Mouse (Mus musculus): ENCODE data around the gene Khk. TPM values are rescaled to one million over a fixed set of nuclear protein-coding genes. Genes with fewer than 3 reads are reported as not detected.
A peak's percentile ranks its signal among the peaks of the same experiment; 100 is the strongest.

Khk gene
- polyA plus RNA-seq, 1 experiment from 2014 or later = 12.4 TPM

DNA sequence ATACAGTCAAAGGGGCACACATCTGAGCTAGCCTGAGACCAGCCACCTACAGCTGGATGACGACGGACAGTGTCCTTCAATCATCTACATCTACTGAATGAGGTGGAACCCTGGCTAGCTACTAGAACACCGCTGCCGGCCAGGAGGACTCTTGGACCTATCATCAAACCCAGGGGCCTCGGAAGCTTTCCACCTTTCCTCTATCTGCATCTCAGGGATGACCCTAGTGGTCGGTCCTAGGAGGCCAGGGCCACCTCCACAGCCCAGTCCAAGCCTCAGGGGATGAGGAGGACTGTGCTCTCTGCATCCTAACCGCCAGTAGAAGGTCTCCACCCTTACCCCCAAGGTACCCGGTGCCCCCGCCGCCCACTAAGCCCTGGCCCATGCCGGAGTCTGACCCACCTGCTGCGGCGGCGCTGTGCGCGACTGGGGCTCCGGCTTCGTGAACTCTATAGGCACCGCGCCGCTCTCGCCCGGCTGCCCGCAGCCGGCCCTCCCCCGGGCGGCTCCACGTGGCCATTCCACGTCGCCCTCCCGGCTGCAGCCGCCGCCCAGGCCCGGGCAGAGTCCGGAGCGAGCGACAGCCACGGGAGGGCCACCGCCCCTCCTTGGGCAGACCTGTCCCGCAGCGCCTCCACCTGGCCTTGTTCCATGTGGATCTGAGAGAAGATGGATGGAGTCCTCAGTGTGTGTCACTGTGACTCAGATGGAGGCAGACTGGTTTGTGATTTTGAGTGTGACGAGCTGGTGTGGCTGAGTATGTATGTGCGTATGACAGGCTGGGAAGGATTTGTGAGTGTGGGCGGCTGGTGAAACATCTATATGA lies 23.9 kb downstream of the Khk start, which contains the start of gene Cgref1:
Cgref1 (minus strand) TSS at position 636 of the 826 bp plus-strand sequence.
- Histone ChIP-seq H3K4me3 (peak within 1 kb of the TSS; percentile 50), H3K27me3 (peaks cover 9% of the 10 kb centered on the region; the same call in 1 of the 2 replicates), H3K36me3 (no peaks in the 10 kb centered on the region), H3K9ac (peak within 1 kb of the TSS; percentile 56), H3K4me1 (replicated peaks) (peaks cover 18% of the 10 kb centered on the region), H3K4me2 (peak within 1 kb of the TSS; percentile 87), H3K27ac (no peak within 1 kb of the TSS), H3K9me3 (replicated peaks) (no peaks in the 10 kb centered on the region)
- 7% methylated on average over 44 of the region's 44 CpGs for WGBS
- peak; percentile 49; the same call in 1 of the 2 replicates for ATAC-seq (replicated peaks; ENCODE audit: insufficient number of reproducible peaks, insufficient read depth, low FRiP score, low read depth)

DNA sequence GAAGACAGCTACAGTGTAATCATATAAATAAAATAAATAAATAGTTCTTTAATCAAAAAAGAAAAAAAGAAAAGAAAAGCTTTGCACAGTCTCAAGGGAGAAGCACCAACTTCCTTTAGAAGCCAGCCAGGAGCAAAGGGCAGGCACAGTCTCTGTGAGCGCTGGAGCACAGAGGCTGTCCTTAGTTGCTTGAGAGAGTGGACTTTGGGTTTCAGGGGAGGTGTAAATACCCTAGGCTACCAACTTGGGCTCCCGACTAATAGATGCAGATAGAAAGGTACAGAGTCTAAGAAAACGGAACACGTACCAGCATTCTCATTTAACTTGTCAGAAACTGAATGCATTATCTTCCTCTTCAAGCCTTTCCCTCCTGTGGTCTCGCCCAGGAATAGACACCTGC lies 27.4 kb downstream of the Khk start:
- WGBS = 73% methylated on average over 5 of the region's 5 CpGs
- H3K4me2 ChIP-seq = no peak overlapping the region
- no peaks in the 10 kb centered on the region for H3K9me3 ChIP-seq (replicated peaks)
- no peak overlapping the region for H3K27ac ChIP-seq
- H3K4me3 ChIP-seq = no peak overlapping the region
- H3K27me3 ChIP-seq = peaks cover 9% of the 10 kb centered on the region; the same call in 1 of the 2 replicates
- ATAC-seq (replicated peaks; ENCODE audit: insufficient number of reproducible peaks, insufficient read depth, low FRiP score, low read depth) = no peak
- H3K4me1 ChIP-seq (replicated peaks) = peaks cover 25% of the 10 kb centered on the region
- H3K9ac ChIP-seq = no peak overlapping the region
- H3K36me3 ChIP-seq = peaks cover 2% of the 10 kb centered on the region

DNA sequence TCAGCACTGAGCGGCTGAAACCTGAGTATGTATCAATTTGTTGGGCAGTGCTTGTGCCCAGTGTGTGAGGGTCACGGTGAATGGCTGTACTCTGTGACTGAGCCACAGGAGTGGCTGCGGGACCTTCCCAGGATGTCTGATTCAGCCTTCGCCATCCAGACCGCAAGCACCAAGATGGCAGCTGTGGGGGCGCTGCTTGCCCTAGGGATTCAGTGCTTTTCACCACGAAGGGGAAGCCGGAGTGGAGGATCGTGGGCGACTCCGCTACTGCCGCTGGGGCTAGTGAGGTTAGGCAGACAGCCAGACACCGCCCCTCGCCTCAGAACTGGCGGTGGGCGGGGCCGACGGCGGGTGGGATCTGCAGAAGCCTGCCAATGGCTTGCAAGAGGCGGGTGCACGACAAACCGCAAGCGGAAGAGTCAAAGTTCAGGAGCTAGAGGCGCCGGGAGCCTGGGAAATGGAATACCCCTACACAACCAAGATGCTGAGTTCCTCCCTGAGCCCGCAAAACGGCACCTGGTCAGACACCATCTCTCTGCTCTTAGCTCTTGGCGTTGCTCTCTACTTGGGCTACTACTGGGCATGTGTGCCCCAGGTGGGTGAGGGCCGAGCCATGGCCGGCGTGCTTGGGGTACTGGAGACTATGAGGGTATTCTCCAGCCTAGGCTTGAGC lies 28.6 kb downstream of the Khk start:
- Histone ChIP-seq H3K9ac (peak overlapping the region; percentile 69), H3K36me3 (peaks cover 13% of the 10 kb centered on the region), H3K4me2 (peak overlapping the region; percentile 91), H3K27me3 (peaks cover 9% of the 10 kb centered on the region; the same call in 1 of the 2 replicates), H3K4me1 (replicated peaks) (peaks cover 25% of the 10 kb centered on the region), H3K4me3 (peak overlapping the region; percentile 75), H3K9me3 (replicated peaks) (no peaks in the 10 kb centered on the region), H3K27ac (peak overlapping the region; percentile 83)
- ATAC-seq (replicated peaks; ENCODE audit: insufficient number of reproducible peaks, insufficient read depth, low FRiP score, low read depth) = peak; percentile 87
- under 1% methylated on average over 31 of the region's 31 CpGs for WGBS

DNA sequence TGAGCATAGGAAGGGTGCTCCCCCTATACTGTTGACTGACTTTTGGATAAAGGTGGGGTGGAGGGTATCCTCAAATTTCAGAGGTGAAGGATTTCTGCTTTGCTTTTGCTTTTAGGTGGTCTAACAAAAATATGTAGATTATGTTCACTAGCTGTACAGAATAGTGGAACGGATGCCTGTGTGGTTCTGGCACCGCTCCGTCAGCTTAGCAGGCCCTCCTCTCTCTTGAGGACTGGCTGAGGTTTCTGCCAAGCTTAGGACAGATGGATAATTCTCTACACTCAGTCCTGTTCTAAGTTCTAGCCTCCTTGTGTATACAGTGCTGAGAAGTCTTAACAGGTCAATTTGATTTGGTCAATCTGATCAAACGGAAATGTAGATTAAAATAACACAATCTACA lies 29.2 kb downstream of the Khk start:
- Histone ChIP-seq H3K9ac (peak overlapping the region; percentile 69), H3K9me3 (replicated peaks) (no peaks in the 10 kb centered on the region), H3K36me3 (peaks cover 20% of the 10 kb centered on the region), H3K4me2 (peak overlapping the region; percentile 91), H3K4me3 (peak overlapping the region; percentile 75), H3K4me1 (replicated peaks) (peaks cover 20% of the 10 kb centered on the region), H3K27ac (peak overlapping the region; percentile 83; the same call in 1 of the 2 replicates), H3K27me3 (0 out of 2 replicates have a peak, but pooled peaks cover 9% of the 10 kb centered on the region)
- no peak for ATAC-seq (replicated peaks; ENCODE audit: insufficient number of reproducible peaks, insufficient read depth, low FRiP score, low read depth)
- WGBS = 52% methylated on average over 4 of the region's 4 CpGs

DNA sequence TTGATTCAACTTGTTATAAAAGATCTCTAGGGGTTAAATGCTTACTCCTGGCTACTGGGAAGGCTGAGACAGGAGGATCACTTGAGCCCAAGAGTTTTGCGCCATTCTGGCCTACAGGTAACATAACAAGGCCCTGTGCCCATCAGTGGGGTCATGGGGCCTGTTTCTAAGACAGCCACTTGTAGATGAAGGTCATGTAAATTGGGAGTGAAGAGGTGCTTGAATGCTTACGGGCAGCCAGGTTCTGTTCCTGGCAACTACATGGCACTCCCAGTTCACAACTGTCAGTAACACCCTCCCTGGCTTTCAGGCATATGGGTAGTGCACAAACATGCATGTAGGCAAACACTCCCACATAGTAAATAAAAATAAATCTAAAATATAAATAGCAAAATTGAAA lies 29.7 kb downstream of the Khk start:
- WGBS = 78% methylated on average over 2 of the region's 2 CpGs
- H3K27me3 ChIP-seq = 0 out of 2 replicates have a peak, but pooled peaks cover 4% of the 10 kb centered on the region
- no peak for ATAC-seq (replicated peaks; ENCODE audit: insufficient number of reproducible peaks, insufficient read depth, low FRiP score, low read depth)
- 0 out of 2 replicates have a peak overlapping the region, but pooled peaks have one; percentile 91 for H3K4me2 ChIP-seq
- H3K4me3 ChIP-seq = no peak overlapping the region; the same call in 1 of the 2 replicates
- H3K36me3 ChIP-seq = peaks cover 25% of the 10 kb centered on the region
- H3K27ac ChIP-seq = no peak overlapping the region
- peaks cover 18% of the 10 kb centered on the region for H3K4me1 ChIP-seq (replicated peaks)
- no peaks in the 10 kb centered on the region for H3K9me3 ChIP-seq (replicated peaks)
- H3K9ac ChIP-seq = no peak overlapping the region

DNA sequence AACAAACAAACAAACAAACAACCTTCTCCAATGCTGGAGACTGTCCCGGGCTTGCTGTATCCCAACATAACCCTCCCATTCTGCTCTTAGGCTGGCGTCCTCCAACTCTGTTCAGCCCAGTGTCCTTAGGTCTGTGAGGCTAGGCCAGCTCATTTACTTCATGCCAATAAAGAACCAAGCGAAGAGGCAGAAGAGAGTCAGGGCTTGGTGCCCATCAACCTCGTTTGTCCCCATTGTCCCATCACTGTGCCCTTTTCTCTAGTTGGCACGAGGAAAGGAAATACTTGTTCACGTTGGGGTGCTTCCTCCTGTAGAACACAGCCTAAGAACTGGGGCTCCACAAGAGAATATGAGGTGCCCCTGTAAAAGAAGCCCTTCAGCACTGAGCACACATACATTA lies 30.5 kb downstream of the Khk start:
- Histone ChIP-seq H3K27me3 (no peaks in the 10 kb centered on the region), H3K27ac (no peak overlapping the region), H3K4me3 (no peak overlapping the region), H3K4me1 (replicated peaks) (peaks cover 18% of the 10 kb centered on the region), H3K36me3 (peaks cover 27% of the 10 kb centered on the region), H3K4me2 (no peak overlapping the region), H3K9me3 (replicated peaks) (no peaks in the 10 kb centered on the region), H3K9ac (no peak overlapping the region)
- 75% methylated on average over 6 of the region's 6 CpGs for WGBS
- ATAC-seq (replicated peaks; ENCODE audit: insufficient number of reproducible peaks, insufficient read depth, low FRiP score, low read depth) = no peak

DNA sequence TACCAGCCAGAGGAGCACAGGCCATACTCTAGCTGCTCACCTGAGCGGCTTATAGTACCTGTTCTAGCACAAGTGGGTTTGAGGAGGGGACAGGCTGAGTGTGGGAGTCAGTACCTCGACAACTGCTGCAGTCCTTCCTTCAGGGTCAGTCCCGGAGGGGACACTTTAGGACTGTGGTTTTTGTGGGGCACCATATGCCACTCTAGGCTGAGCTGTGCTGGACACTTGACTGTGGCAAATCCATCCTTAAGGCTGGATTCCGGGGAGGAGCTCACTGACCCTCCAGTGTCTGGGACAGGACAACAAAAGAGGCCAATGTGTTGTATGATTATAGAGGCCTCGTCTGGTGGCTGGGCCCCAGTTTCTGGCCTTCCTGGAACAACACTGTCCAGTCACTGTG lies 31.3 kb downstream of the Khk start:
- Histone ChIP-seq H3K9me3 (replicated peaks) (no peaks in the 10 kb centered on the region), H3K4me1 (replicated peaks) (peaks cover 18% of the 10 kb centered on the region), H3K36me3 (peaks cover 30% of the 10 kb centered on the region), H3K4me3 (no peak overlapping the region), H3K9ac (no peak overlapping the region), H3K27ac (no peak overlapping the region), H3K27me3 (no peaks in the 10 kb centered on the region), H3K4me2 (no peak overlapping the region)
- ATAC-seq (replicated peaks; ENCODE audit: insufficient number of reproducible peaks, insufficient read depth, low FRiP score, low read depth) = no peak
- WGBS = 82% methylated on average over 5 of the region's 5 CpGs

DNA sequence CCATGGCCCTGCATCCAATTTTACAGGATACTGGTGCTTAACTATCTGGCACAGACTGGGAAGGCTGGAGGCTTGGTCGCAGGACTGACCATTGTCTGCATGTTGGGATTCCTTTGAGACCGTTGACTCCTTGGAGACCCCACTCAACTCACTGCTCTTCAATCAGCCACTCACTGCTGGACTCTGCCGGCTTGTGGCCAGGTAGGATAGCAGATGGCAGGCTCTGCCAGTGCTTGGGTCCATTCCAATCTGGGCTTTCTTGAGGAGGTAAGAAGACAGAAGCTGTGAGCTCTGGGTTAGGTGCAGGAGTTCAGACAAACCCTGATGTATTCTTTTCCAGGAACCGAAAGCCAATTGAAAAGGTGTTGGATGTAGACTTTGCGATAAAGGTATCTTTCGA lies 32.8 kb downstream of the Khk start:
- no peaks in the 10 kb centered on the region for H3K27me3 ChIP-seq
- H3K4me3 ChIP-seq = no peak overlapping the region
- peaks cover 30% of the 10 kb centered on the region for H3K4me1 ChIP-seq (replicated peaks)
- H3K9ac ChIP-seq = no peak overlapping the region
- peaks cover 39% of the 10 kb centered on the region for H3K36me3 ChIP-seq
- no peak overlapping the region for H3K4me2 ChIP-seq
- H3K27ac ChIP-seq = no peak overlapping the region
- H3K9me3 ChIP-seq (replicated peaks) = no peaks in the 10 kb centered on the region
- 94% methylated on average over 6 of the region's 6 CpGs for WGBS
- no peak for ATAC-seq (replicated peaks; ENCODE audit: insufficient number of reproducible peaks, insufficient read depth, low FRiP score, low read depth)

DNA sequence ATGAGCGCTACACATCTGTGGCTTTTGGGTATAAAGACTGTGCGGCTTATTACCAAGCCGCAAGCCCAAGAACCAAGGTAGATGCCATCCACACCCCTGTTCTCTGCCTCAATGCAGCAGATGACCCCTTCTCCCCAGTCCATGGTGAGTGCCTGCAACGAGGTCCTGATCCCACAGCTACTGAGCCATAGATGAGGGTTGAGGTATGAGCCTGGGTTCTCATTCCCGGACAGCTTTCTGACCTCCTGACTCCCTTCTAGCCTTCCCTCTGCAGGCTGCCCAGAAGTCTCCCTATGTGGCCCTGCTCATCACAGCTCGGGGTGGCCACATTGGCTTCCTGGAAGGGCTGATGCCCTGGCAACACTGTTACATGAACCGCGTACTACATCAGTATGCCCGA lies 33.3 kb downstream of the Khk start:
- Histone ChIP-seq H3K9ac (no peak overlapping the region), H3K4me3 (no peak overlapping the region), H3K4me1 (replicated peaks) (peaks cover 30% of the 10 kb centered on the region), H3K27ac (no peak overlapping the region), H3K36me3 (peaks cover 39% of the 10 kb centered on the region), H3K27me3 (no peaks in the 10 kb centered on the region), H3K9me3 (replicated peaks) (no peaks in the 10 kb centered on the region), H3K4me2 (no peak overlapping the region)
- 94% methylated on average over 9 of the region's 9 CpGs for WGBS
- no peak for ATAC-seq (replicated peaks; ENCODE audit: insufficient number of reproducible peaks, insufficient read depth, low FRiP score, low read depth)

DNA sequence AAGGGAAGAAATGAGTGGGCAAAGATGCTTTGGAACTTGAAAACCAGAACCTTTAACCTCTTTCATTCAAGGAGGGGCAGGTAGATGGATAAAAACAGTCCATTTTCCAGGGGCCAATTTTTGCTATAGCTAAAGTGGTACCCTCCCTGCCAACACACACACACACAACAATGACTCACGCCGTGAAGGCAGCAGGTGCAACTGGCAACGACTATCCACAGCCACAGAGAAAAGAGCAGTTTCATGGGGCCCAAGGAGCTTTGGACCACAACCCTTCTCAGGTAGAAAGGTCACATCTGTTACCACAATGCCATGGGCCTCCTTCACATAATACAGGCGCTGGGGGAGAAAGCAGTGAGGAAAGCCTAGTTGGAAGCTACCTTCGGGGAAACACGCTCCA lies 34.5 kb downstream of the Khk start:
- no peaks in the 10 kb centered on the region for H3K9me3 ChIP-seq (replicated peaks)
- no peak for ATAC-seq (replicated peaks; ENCODE audit: insufficient number of reproducible peaks, insufficient read depth, low FRiP score, low read depth)
- H3K4me1 ChIP-seq (replicated peaks) = peaks cover 26% of the 10 kb centered on the region
- WGBS = 93% methylated on average over 6 of the region's 6 CpGs
- peaks cover 39% of the 10 kb centered on the region for H3K36me3 ChIP-seq
- no peak overlapping the region for H3K9ac ChIP-seq
- H3K4me3 ChIP-seq = no peak overlapping the region
- H3K27ac ChIP-seq = no peak overlapping the region
- no peak overlapping the region for H3K4me2 ChIP-seq
- H3K27me3 ChIP-seq = no peaks in the 10 kb centered on the region

DNA sequence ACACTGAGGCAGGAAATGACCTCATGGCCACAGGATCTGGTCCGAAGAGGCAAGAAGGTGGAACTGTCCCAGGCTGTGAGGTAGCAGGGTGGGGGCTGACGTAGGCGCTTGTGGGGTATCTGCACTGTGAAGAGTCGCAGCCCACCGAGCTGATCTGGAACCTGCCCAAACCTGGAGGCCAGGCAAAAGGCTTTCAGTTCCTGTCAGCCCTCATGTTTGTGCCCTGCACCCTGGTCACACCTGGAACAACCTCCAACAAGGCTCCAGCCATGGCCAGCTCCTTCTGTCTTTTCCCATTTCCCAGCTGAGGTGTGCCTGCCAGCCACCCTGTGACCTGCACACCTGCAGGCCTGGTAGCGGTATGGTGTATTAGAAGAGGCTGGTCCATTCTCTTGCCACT lies 36.7 kb downstream of the Khk start:
- H3K36me3 ChIP-seq = peaks cover 39% of the 10 kb centered on the region
- no peaks in the 10 kb centered on the region for H3K27me3 ChIP-seq
- no peak overlapping the region for H3K4me3 ChIP-seq
- H3K9ac ChIP-seq = no peak overlapping the region
- no peak overlapping the region for H3K27ac ChIP-seq
- H3K4me1 ChIP-seq (replicated peaks) = peaks cover 23% of the 10 kb centered on the region
- WGBS = 94% methylated on average over 6 of the region's 6 CpGs
- H3K4me2 ChIP-seq = no peak overlapping the region
- no peaks in the 10 kb centered on the region for H3K9me3 ChIP-seq (replicated peaks)
- no peak for ATAC-seq (replicated peaks; ENCODE audit: insufficient number of reproducible peaks, insufficient read depth, low FRiP score, low read depth)

All from heart, embryonic 15.5 days (tissue).